Mouse (Mus musculus) lung, adult 2 months (tissue): ENCODE results near the gene Gpx3.
"Not testable (repeated sequence)": the region's sequence is repeated elsewhere in the genome, so short reads cannot be mapped to it uniquely, and the experiment has no call there.

Experiments used
- CTCF ChIP-seq: fragments of 200-500 bp; IDR thresholded peaks from 2 replicates; pipeline ENCODE4 v1.5.1; 2011; ENCODE audit warnings: mild to moderate bottlenecking, low read length, control low read depth; ENCODE audit not compliant: insufficient read depth
- POLR2A ChIP-seq: fragments of 200-500 bp; IDR thresholded peaks from 2 replicates; pipeline ENCODE4 v1.6.1; 2011; ENCODE audit warnings: low read depth, mild to moderate bottlenecking, control low read depth, low read length, borderline replicate concordance; ENCODE audit errors: extremely low read depth

DNA sequence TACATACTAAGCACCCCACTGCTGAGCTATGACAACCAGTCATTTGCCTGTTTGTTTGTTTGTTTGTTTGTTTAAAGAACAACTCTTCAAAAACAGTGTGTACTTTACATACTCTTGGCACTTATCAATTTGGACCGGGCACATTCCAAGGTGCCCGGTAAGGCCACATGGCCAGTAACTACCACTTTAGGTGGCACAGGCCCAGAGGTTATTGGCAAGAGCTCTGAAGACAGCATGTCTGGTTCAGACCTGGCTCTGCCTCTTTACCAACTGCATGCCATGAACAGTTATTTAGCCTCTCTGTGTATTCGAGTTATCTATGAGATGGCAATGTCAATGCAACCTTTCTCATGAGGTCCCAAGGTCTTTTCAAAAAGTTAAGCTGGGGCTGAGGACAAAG lies 5.6 kb upstream of the Gpx3 start:
- TF ChIP-seq CTCF, POLR2A: not testable (repeated sequence)
